Mouse (Mus musculus) lung, postnatal 0 days (tissue): ENCODE results near the gene Amigo1.

Experiments used
- CTCF ChIP-seq: IDR thresholded peaks from 2 replicates; pipeline ENCODE4 v1.5.1; 2016; ENCODE audit warnings: antibody characterized with exemption, mild to moderate bottlenecking
- EP300 ChIP-seq: IDR thresholded peaks from 2 replicates; pipeline ENCODE4 v1.6.1; 2016; ENCODE audit warnings: antibody characterized with exemption, mild to moderate bottlenecking, control low read depth

GRCm38 (mm10) chr3:108211845-108212244 is 25.7 kb downstream of the Amigo1 start:
- TF ChIP-seq CTCF, result no peak
- no peak for TF ChIP-seq EP300
